Mouse (Mus musculus) liver, embryonic 15.5 days (tissue): ENCODE data around the gene Gm21985. TPM values are rescaled to one million over a fixed set of nuclear protein-coding genes. Genes with fewer than 3 reads are reported as not detected.
"Not testable (repeated sequence)": the region's sequence is repeated elsewhere in the genome, so short reads cannot be mapped to it uniquely, and the experiment has no call there.

Experiments
- ATAC-seq: fragments of 200-750 bp; cut with Nextera tagmentation; 2 replicates; pipeline ENCODE4 v1.8.0; 2017; ENCODE audit warnings: moderate number of reproducible peaks, mild to moderate bottlenecking, moderate library complexity; ENCODE audit not compliant: insufficient read depth
- H3K27ac ChIP-seq: fragments of 300-500 bp; sonication (generic); replicated peaks from 2 replicates; pipeline ENCODE4 v1.5.1; 2015; ENCODE audit warnings: mild to moderate bottlenecking, inconsistent platforms
- H3K27me3 ChIP-seq: fragments of 300-500 bp; sonication (generic); 2 replicates; pipeline ENCODE4 v1.6.1; 2015; ENCODE audit warnings: mild to moderate bottlenecking, inconsistent platforms
- H3K36me3 ChIP-seq: fragments of 300-500 bp; sonication (generic); replicated peaks from 2 replicates; pipeline ENCODE4 v1.6.1; 2015; ENCODE audit warnings: moderate library complexity, mild to moderate bottlenecking, inconsistent platforms
- H3K4me1 ChIP-seq: fragments of 300-500 bp; sonication (generic); replicated peaks from 2 replicates; pipeline ENCODE4 v1.6.1; 2015; ENCODE audit warnings: inconsistent platforms
- H3K4me2 ChIP-seq: fragments of 300-500 bp; sonication (generic); 2 replicates; pipeline ENCODE4 v1.6.1; 2015; ENCODE audit warnings: moderate library complexity, mild to moderate bottlenecking, inconsistent platforms
- H3K4me3 ChIP-seq: fragments of 300-500 bp; sonication (generic); replicated peaks from 2 replicates; pipeline ENCODE4 v1.5.1; 2015; ENCODE audit warnings: mild to moderate bottlenecking, inconsistent platforms
- H3K9ac ChIP-seq: fragments of 300-500 bp; sonication (generic); 2 replicates; pipeline ENCODE4 v1.6.1; 2015; ENCODE audit warnings: moderate library complexity, mild to moderate bottlenecking, inconsistent platforms
- H3K9me3 ChIP-seq: fragments of 300-500 bp; sonication (generic); replicated peaks from 2 replicates; pipeline ENCODE4 v1.6.1; 2016; ENCODE audit warnings: inconsistent platforms
- WGBS: fragments of 180-500 bp; shearing (Covaris S2); methylation state at CpG from one replicate; pipeline ENCODE4 v1.1.7; 2015; ENCODE audit warnings: mixed read lengths; ENCODE audit not compliant: insufficient replicate concordance; 5-methylcytosine and 5-hydroxymethylcytosine counted together
- polyA plus RNA-seq: library from polyadenylated mRNA; unstranded; fragments of >200 nt; fragmentation: Nextera tagmentation; extraction: Ambion mirVana; gene quantifications from 2 replicates; pipeline ENCODE4 v1.2.1, GENCODE M21; 2015

Gm21985 gene
- polyA plus RNA-seq, 1 experiment from 2014 or later: not detected

GRCm38 (mm10) chr2:112393958-112394357, 127.8 kb downstream of the Gm21985 start:
- H3K9ac ChIP-seq: no peak overlapping the region
- peaks cover 25% of the 10 kb centered on the region for H3K4me1 ChIP-seq
- no peak for ATAC-seq
- no peaks in the 10 kb centered on the region for H3K9me3 ChIP-seq
- no peaks in the 10 kb centered on the region for H3K27me3 ChIP-seq
- no peak overlapping the region for H3K27ac ChIP-seq
- H3K4me3 ChIP-seq: no peak overlapping the region
- no peak overlapping the region for H3K4me2 ChIP-seq
- H3K36me3 ChIP-seq: no peaks in the 10 kb centered on the region

- no peak overlapping the region for H3K4me3 ChIP-seq
- H3K27ac ChIP-seq: 0 out of 2 replicates have a peak overlapping the region, but pooled peaks have one; percentile 19
- H3K4me2 ChIP-seq: no peak overlapping the region
- H3K4me1 ChIP-seq: peaks cover 15% of the 10 kb centered on the region
- WGBS: 15% methylated on average over 1 of the region's 1 CpGs
- H3K9ac ChIP-seq: no peak overlapping the region
- no peak for ATAC-seq
- no peaks in the 10 kb centered on the region for H3K36me3 ChIP-seq
- no peaks in the 10 kb centered on the region for H3K9me3 ChIP-seq
- no peaks in the 10 kb centered on the region for H3K27me3 ChIP-seq
Observed at GRCm38 (mm10) chr2:112396649-112397048, 130.5 kb downstream of the Gm21985 start.

GRCm38 (mm10) chr2:112407030-112407429, 140.9 kb downstream of the Gm21985 start:
- no peak for ATAC-seq
- no peak overlapping the region for H3K9ac ChIP-seq

GRCm38 (mm10) chr2:112425308-112425707, 159.2 kb downstream of the Gm21985 start:
- Histone ChIP-seq H3K4me1 (0 out of 2 replicates have a peak, but pooled peaks cover 3% of the 10 kb centered on the region), H3K27me3 (no peaks in the 10 kb centered on the region), H3K4me2 (no peak overlapping the region), H3K4me3 (no peak overlapping the region), H3K27ac (no peak overlapping the region), H3K36me3 (no peaks in the 10 kb centered on the region), H3K9ac (no peak overlapping the region), H3K9me3 (no peaks in the 10 kb centered on the region)
- no peak for ATAC-seq
- 22% methylated on average over 3 of the region's 3 CpGs for WGBS

More at GRCm38 (mm10) chr2:112407030-112407429, 140.9 kb downstream of the Gm21985 start:
- H3K4me1 ChIP-seq: no peaks in the 10 kb centered on the region
- no peaks in the 10 kb centered on the region for H3K27me3 ChIP-seq
- peaks cover 35% of the 10 kb centered on the region for H3K36me3 ChIP-seq
- no peaks in the 10 kb centered on the region for H3K9me3 ChIP-seq
- H3K4me3 ChIP-seq: no peak overlapping the region
- WGBS: 82% methylated on average over 3 of the region's 3 CpGs
- no peak overlapping the region for H3K4me2 ChIP-seq
- no peak overlapping the region for H3K27ac ChIP-seq

GRCm38 (mm10) chr2:112428534-112428933, 162.4 kb downstream of the Gm21985 start:
- WGBS: 61% methylated on average over 3 of the region's 3 CpGs
- H3K27ac ChIP-seq, H3K4me3 ChIP-seq, H3K9ac ChIP-seq, H3K36me3 ChIP-seq, H3K4me2 ChIP-seq, H3K27me3 ChIP-seq, H3K9me3 ChIP-seq, H3K4me1 ChIP-seq, ATAC-seq: not testable (repeated sequence)

- Histone ChIP-seq H3K4me2 (no peak overlapping the region), H3K9me3 (no peaks in the 10 kb centered on the region), H3K4me1 (peaks cover 7% of the 10 kb centered on the region), H3K9ac (no peak overlapping the region), H3K27ac (no peak overlapping the region), H3K27me3 (no peaks in the 10 kb centered on the region), H3K4me3 (no peak overlapping the region), H3K36me3 (no peaks in the 10 kb centered on the region)
- 61% methylated on average over 4 of the region's 4 CpGs for WGBS
- no peak for ATAC-seq
Observed at GRCm38 (mm10) chr2:112429665-112430064, 163.6 kb downstream of the Gm21985 start.

GRCm38 (mm10) chr2:112430403-112430802, 164.3 kb downstream of the Gm21985 start:
- Histone ChIP-seq H3K36me3 (no peaks in the 10 kb centered on the region), H3K4me1 (peaks cover 4% of the 10 kb centered on the region), H3K4me2 (no peak overlapping the region), H3K27ac (no peak overlapping the region), H3K9ac (no peak overlapping the region), H3K27me3 (no peaks in the 10 kb centered on the region), H3K4me3 (no peak overlapping the region), H3K9me3 (no peaks in the 10 kb centered on the region)
- 38% methylated on average over 5 of the region's 5 CpGs for WGBS
- ATAC-seq: no peak

GRCm38 (mm10) chr2:112432523-112432922, 166.4 kb downstream of the Gm21985 start:
- Histone ChIP-seq H3K27me3 (no peaks in the 10 kb centered on the region), H3K4me3 (no peak overlapping the region), H3K36me3 (no peaks in the 10 kb centered on the region), H3K9ac (no peak overlapping the region), H3K27ac (no peak overlapping the region), H3K9me3 (no peaks in the 10 kb centered on the region), H3K4me1 (peaks cover 4% of the 10 kb centered on the region), H3K4me2 (no peak overlapping the region)
- no peak for ATAC-seq
- WGBS: 67% methylated on average over 2 of the region's 2 CpGs

GRCm38 (mm10) chr2:112433359-112433758, 167.2 kb downstream of the Gm21985 start:
- 52% methylated on average over 2 of the region's 2 CpGs for WGBS

GRCm38 (mm10) chr2:112436292-112436691, 170.2 kb downstream of the Gm21985 start:
- Histone ChIP-seq H3K4me3 (no peak overlapping the region), H3K36me3 (no peaks in the 10 kb centered on the region), H3K4me2 (no peak overlapping the region), H3K4me1 (peaks cover 4% of the 10 kb centered on the region), H3K27me3 (no peaks in the 10 kb centered on the region), H3K9ac (no peak overlapping the region), H3K9me3 (no peaks in the 10 kb centered on the region), H3K27ac (no peak overlapping the region)
- 66% methylated on average over 4 of the region's 4 CpGs for WGBS
- no peak for ATAC-seq

More at GRCm38 (mm10) chr2:112433359-112433758, 167.2 kb downstream of the Gm21985 start:
- no peak for ATAC-seq
- no peak overlapping the region for H3K4me2 ChIP-seq
- H3K4me1 ChIP-seq: peaks cover 4% of the 10 kb centered on the region
- no peak overlapping the region for H3K9ac ChIP-seq
- H3K27me3 ChIP-seq: no peaks in the 10 kb centered on the region
- H3K36me3 ChIP-seq: no peaks in the 10 kb centered on the region
- no peak overlapping the region for H3K4me3 ChIP-seq
- H3K27ac ChIP-seq: no peak overlapping the region
- H3K9me3 ChIP-seq: no peaks in the 10 kb centered on the region

- H3K4me1 ChIP-seq: peaks cover 4% of the 10 kb centered on the region
- H3K27ac ChIP-seq: no peak overlapping the region
- H3K4me3 ChIP-seq: no peak overlapping the region
- no peaks in the 10 kb centered on the region for H3K9me3 ChIP-seq
- 59% methylated on average over 2 of the region's 2 CpGs for WGBS
- H3K4me2 ChIP-seq: no peak overlapping the region
- no peak overlapping the region for H3K9ac ChIP-seq
- H3K27me3 ChIP-seq: no peaks in the 10 kb centered on the region
- no peaks in the 10 kb centered on the region for H3K36me3 ChIP-seq
- ATAC-seq: no peak
Observed at GRCm38 (mm10) chr2:112437589-112437988, 171.5 kb downstream of the Gm21985 start.

GRCm38 (mm10) chr2:112443491-112443890, 177.4 kb downstream of the Gm21985 start:
- Histone ChIP-seq H3K9ac (no peak overlapping the region), H3K36me3 (no peaks in the 10 kb centered on the region), H3K27ac (no peak overlapping the region), H3K27me3 (no peaks in the 10 kb centered on the region), H3K4me3 (no peak overlapping the region), H3K4me1 (no peaks in the 10 kb centered on the region), H3K4me2 (no peak overlapping the region), H3K9me3 (no peaks in the 10 kb centered on the region)
- no peak for ATAC-seq
- 49% methylated on average over 2 of the region's 2 CpGs for WGBS
